Mouse (Mus musculus): ENCODE data around the gene Tmcc2.
A peak's percentile ranks its signal among the peaks of the same experiment; 100 is the strongest.

Tmcc2 gene

DNA sequence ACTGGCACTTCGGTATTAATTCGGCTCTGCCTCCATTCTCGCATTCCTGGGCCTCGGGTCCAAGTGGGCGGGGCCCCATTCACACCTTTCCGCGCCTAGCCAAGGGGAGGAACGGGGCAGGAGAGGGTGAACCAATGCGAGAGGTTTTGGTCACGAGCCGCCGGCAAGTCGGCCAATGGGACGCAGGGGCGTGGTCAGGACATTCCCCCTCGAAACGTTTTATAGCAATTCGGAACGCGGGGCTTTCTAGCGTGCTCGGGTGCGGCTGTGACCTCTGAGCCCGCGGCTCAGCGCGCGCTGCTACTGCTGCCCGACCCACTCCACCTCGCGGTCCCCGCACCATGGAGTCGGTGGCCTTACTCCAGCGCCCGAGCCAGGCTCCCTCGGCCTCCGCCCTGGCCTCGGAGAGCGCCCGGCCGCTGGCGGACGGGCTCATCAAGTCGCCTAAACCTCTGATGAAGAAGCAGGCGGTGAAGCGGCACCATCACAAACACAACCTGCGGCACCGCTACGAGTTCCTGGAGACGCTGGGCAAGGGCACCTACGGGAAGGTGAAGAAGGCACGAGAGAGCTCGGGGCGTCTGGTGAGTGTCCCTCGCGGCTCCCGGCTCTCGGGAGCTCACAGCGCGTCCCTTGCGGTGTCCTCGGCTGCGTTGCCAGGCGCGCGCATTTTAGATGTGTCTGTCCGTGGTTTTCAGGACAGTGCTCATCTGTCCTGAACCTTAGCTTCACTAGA is 75.0 kb downstream of the Tmcc2 start, which contains the start of gene Nuak2:
Gene Nuak2 (plus strand): TSS at position 238 of the 736 bp plus-strand sequence.
- DNase-seq (ENCODE audit: low spot score): peak; percentile 61

GRCm38 (mm10) chr1:132312703-132313102 is 78.4 kb downstream of the Tmcc2 start:
- peak; percentile 87 for DNase-seq (ENCODE audit: low spot score)

- no peak for DNase-seq (ENCODE audit: low spot score)
These were observed 79.0 kb downstream of the Tmcc2 start for GRCm38 (mm10) chr1:132312043-132312442.

- no peak for DNase-seq (ENCODE audit: low spot score)
These were observed 79.8 kb downstream of the Tmcc2 start for GRCm38 (mm10) chr1:132311174-132311859.

- DNase-seq (ENCODE audit: low spot score): no peak
These were observed 80.3 kb downstream of the Tmcc2 start for GRCm38 (mm10) chr1:132310754-132311153.

DNA sequence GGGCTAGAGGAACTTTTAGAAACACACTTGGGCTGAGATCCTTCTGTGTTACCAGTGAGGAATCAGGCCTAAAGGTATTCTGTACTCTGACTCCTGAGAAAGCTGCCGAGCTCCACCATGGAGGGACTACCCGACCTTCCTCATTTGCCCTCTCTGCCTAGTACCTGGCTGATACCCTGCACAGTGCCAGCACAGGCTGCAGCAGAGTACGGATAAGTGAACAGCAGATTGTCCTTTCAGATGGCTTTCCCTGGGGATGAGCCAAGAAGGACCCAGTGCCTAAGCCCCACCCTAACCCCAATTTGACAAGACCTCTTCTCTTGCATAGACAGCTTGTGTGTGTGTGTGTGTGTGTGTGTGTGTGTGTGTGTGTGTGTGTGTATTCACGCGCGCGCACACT is 82.4 kb downstream of the Tmcc2 start:
- no peak for DNase-seq (ENCODE audit: low spot score)

GRCm38 (mm10) chr1:132307962-132308361 is 83.1 kb downstream of the Tmcc2 start:
- no peak for DNase-seq (ENCODE audit: low spot score)

DNA sequence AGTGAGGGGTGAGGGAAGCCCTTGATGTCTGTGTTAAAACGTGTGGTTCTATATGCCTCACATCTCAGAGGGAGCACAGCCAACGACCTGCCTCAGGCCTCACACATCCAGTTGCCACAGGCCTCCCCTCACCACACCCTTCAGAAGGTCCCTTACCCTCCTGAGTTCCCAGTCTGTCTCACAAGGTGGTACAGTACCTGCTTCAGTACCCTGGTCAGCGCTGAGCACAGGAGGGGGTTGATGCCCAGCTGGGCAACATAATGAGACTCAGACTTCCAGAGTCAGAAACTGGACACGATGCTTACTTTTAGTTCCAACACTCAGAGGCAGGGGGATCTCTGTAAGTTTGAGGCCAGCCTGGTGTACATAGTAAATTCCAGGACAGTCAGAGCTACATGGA is 84.3 kb downstream of the Tmcc2 start:
- DNase-seq (ENCODE audit: low spot score): no peak

Measured in adipocyte (in vitro differentiated cells).